Mouse (Mus musculus): Measurements from ENCODE around the gene Npas3. TPM values are rescaled to one million over a fixed set of nuclear protein-coding genes. Genes with fewer than 3 reads are reported as not detected.

The Npas3 gene
- polyA plus RNA-seq, 1 experiment from 2014 or later = 0.61 TPM

DNA sequence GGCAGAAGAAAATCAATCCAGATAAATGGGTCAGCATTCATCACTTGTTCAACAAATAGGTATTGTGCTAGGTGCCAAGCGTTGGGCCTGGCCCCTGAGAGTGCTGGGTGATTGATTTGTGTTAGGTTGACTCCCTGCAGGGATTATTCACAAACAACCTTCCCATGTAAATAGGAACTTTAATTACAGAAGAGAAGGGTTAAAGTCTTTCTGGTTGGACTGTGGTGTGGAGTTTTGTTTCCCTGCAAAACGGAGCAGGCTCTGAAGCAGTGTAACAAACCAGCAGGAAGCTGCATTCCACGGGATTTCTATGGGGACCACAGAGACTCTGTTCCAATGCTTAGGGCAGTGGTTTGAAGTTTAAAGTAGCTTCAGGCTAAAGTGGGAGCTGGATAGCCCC, 199.6 kb downstream of the Npas3 start:
- no peaks in the 10 kb centered on the region for H3K4me1 ChIP-seq (replicated peaks; ENCODE audit: control insufficient read depth, insufficient read depth)
- H3K27ac ChIP-seq (replicated peaks) = no peak overlapping the region
- no peaks in the 10 kb centered on the region for H3K9me3 ChIP-seq (ENCODE audit: control insufficient read depth, low read length)
- no peak overlapping the region for H3K4me2 ChIP-seq (replicated peaks; ENCODE audit: low read depth)
- ATAC-seq (ENCODE audit: low FRiP score, low TSS enrichment) (no peak), DNase-seq (ENCODE audit: low spot score) (no peak)
- H3K27me3 ChIP-seq (ENCODE audit: control insufficient read depth, insufficient read depth, low read length) = no peaks in the 10 kb centered on the region
- no peak overlapping the region for H3K9ac ChIP-seq (ENCODE audit: low read length)
- H3K36me3 ChIP-seq (ENCODE audit: control insufficient read depth, insufficient read depth, low read length) = no peaks in the 10 kb centered on the region
- 32% methylated on average over 3 of the region's 3 CpGs for WGBS
- no peak overlapping the region for H3K4me3 ChIP-seq (ENCODE audit: low read depth, low read length)
- TF ChIP-seq CTCF (IDR thresholded peaks at IDR 0.05; ENCODE audit: low read depth) (no peak), EP300 (optimal IDR thresholded peaks at IDR 0.05) (no peak)

GRCm38 (mm10) chr12:53467549-53467948, 219.1 kb downstream of the Npas3 start:
- Histone ChIP-seq H3K27me3 (ENCODE audit: control insufficient read depth, insufficient read depth, low read length) (no peaks in the 10 kb centered on the region), H3K9ac (ENCODE audit: low read length) (no peak overlapping the region), H3K4me2 (replicated peaks; ENCODE audit: low read depth) (no peak overlapping the region), H3K27ac (replicated peaks) (no peak overlapping the region), H3K4me1 (replicated peaks; ENCODE audit: control insufficient read depth, insufficient read depth) (no peaks in the 10 kb centered on the region), H3K9me3 (ENCODE audit: control insufficient read depth, low read length) (no peaks in the 10 kb centered on the region), H3K4me3 (ENCODE audit: low read depth, low read length) (no peak overlapping the region), H3K36me3 (ENCODE audit: control insufficient read depth, insufficient read depth, low read length) (no peaks in the 10 kb centered on the region)
- DNase-seq (ENCODE audit: low spot score) (no peak), ATAC-seq (ENCODE audit: low FRiP score, low TSS enrichment) (no peak)
- TF ChIP-seq CTCF (IDR thresholded peaks at IDR 0.05; ENCODE audit: low read depth) (no peak), EP300 (optimal IDR thresholded peaks at IDR 0.05) (no peak)

- Histone ChIP-seq H3K9ac (ENCODE audit: low read length) (no peak overlapping the region), H3K4me1 (replicated peaks; ENCODE audit: control insufficient read depth, insufficient read depth) (no peaks in the 10 kb centered on the region), H3K27me3 (ENCODE audit: control insufficient read depth, insufficient read depth, low read length) (no peaks in the 10 kb centered on the region), H3K9me3 (ENCODE audit: control insufficient read depth, low read length) (no peaks in the 10 kb centered on the region), H3K27ac (replicated peaks) (no peak overlapping the region), H3K4me2 (replicated peaks; ENCODE audit: low read depth) (no peak overlapping the region), H3K4me3 (ENCODE audit: low read depth, low read length) (no peak overlapping the region), H3K36me3 (ENCODE audit: control insufficient read depth, insufficient read depth, low read length) (no peaks in the 10 kb centered on the region)
- ATAC-seq (ENCODE audit: low FRiP score, low TSS enrichment) = no peak
- DNase-seq (ENCODE audit: low spot score) = no peak
- TF ChIP-seq CTCF (IDR thresholded peaks at IDR 0.05; ENCODE audit: low read depth) = no peak
- no peak for TF ChIP-seq EP300 (optimal IDR thresholded peaks at IDR 0.05)
Observed at GRCm38 (mm10) chr12:53474486-53474885, 226.0 kb downstream of the Npas3 start.

DNA sequence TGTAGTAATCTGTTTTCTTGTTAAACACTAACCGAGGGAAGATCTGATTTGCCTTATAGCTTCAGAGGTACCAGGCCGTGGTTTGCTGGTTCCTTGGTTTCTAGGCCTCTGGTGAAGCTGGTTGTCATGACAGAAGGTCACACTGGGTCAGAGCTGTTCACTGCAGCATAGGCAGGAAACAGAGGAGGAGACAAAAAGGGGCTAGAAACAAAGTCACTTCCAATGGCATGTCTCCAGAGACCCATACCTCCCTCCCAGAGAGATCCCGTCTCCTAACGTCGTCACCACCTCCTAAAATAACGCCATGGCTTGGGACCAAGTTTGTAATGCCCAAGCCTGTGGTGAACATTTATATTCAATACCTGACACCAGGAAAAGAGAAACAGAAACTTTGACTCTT, 236.4 kb downstream of the Npas3 start:
- no peaks in the 10 kb centered on the region for H3K4me1 ChIP-seq (replicated peaks; ENCODE audit: control insufficient read depth, insufficient read depth)
- WGBS = 82% methylated on average over 6 of the region's 6 CpGs
- H3K27ac ChIP-seq (replicated peaks) = no peak overlapping the region
- DNase-seq (ENCODE audit: low spot score) = no peak
- ATAC-seq (ENCODE audit: low FRiP score, low TSS enrichment) = no peak
- no peak overlapping the region for H3K9ac ChIP-seq (ENCODE audit: low read length)
- H3K27me3 ChIP-seq (ENCODE audit: control insufficient read depth, insufficient read depth, low read length) = no peaks in the 10 kb centered on the region
- no peak overlapping the region for H3K4me2 ChIP-seq (replicated peaks; ENCODE audit: low read depth)
- no peaks in the 10 kb centered on the region for H3K9me3 ChIP-seq (ENCODE audit: control insufficient read depth, low read length)
- H3K4me3 ChIP-seq (ENCODE audit: low read depth, low read length) = no peak overlapping the region
- TF ChIP-seq EP300 (optimal IDR thresholded peaks at IDR 0.05) (no peak), CTCF (IDR thresholded peaks at IDR 0.05; ENCODE audit: low read depth) (no peak)
- H3K36me3 ChIP-seq (ENCODE audit: control insufficient read depth, insufficient read depth, low read length) = no peaks in the 10 kb centered on the region

DNA sequence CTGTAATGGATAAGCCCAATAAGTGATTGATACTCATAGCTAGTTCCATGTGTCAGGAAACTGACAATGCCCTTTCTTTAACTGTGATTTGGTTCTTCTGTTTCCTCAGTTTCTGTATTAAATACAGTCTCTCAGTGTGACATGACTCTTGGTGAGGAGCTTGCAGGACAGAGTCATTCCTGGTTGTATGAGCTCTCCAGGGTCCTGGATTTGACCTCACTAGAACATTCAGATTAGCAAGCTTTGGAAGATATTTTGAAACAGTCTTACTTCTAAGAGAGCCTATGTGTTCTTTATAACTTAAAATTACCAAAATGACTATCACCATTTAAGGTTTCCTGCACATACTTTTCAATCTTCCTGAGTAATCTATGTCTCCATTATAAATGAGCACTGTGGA, 247.9 kb downstream of the Npas3 start:
- ATAC-seq (ENCODE audit: low FRiP score, low TSS enrichment) = no peak

GRCm38 (mm10) chr12:53514885-53515284, 266.4 kb downstream of the Npas3 start:
- Histone ChIP-seq H3K4me2 (replicated peaks; ENCODE audit: low read depth) (no peak overlapping the region), H3K27me3 (ENCODE audit: control insufficient read depth, insufficient read depth, low read length) (no peaks in the 10 kb centered on the region), H3K27ac (replicated peaks) (no peak overlapping the region), H3K36me3 (ENCODE audit: control insufficient read depth, insufficient read depth, low read length) (no peaks in the 10 kb centered on the region), H3K9me3 (ENCODE audit: control insufficient read depth, low read length) (no peaks in the 10 kb centered on the region), H3K4me1 (replicated peaks; ENCODE audit: control insufficient read depth, insufficient read depth) (no peaks in the 10 kb centered on the region), H3K9ac (ENCODE audit: low read length) (no peak overlapping the region), H3K4me3 (ENCODE audit: low read depth, low read length) (no peak overlapping the region)
- ATAC-seq (ENCODE audit: low FRiP score, low TSS enrichment) (no peak), DNase-seq (ENCODE audit: low spot score) (no peak)
- WGBS = 60% methylated on average over 4 of the region's 4 CpGs
- TF ChIP-seq EP300 (optimal IDR thresholded peaks at IDR 0.05) (no peak), CTCF (IDR thresholded peaks at IDR 0.05; ENCODE audit: low read depth) (no peak)

More for the DNA sequence above, 247.9 kb downstream of the Npas3 start:
- Histone ChIP-seq H3K4me2 (replicated peaks; ENCODE audit: low read depth) (no peak overlapping the region), H3K9me3 (ENCODE audit: control insufficient read depth, low read length) (no peaks in the 10 kb centered on the region), H3K36me3 (ENCODE audit: control insufficient read depth, insufficient read depth, low read length) (no peaks in the 10 kb centered on the region), H3K9ac (ENCODE audit: low read length) (no peak overlapping the region), H3K27me3 (ENCODE audit: control insufficient read depth, insufficient read depth, low read length) (no peaks in the 10 kb centered on the region), H3K27ac (replicated peaks) (no peak overlapping the region), H3K4me3 (ENCODE audit: low read depth, low read length) (no peak overlapping the region), H3K4me1 (replicated peaks; ENCODE audit: control insufficient read depth, insufficient read depth) (no peaks in the 10 kb centered on the region)
- DNase-seq (ENCODE audit: low spot score) = no peak
- TF ChIP-seq CTCF (IDR thresholded peaks at IDR 0.05; ENCODE audit: low read depth) (no peak), EP300 (optimal IDR thresholded peaks at IDR 0.05) (no peak)

Data from stomach, postnatal 0 days (tissue).